ENCODE assay signal across 13 mouse cellular contexts in genomic region chr8:59174578-59175357, GRCm38 (mm10).
"Had no signal": no experiment of that assay in that cellular context is flagged by ENCODE, and none has a peak within 500 bp of the region (broad histone marks: within the 10 kb centered on the region; RNA-seq: fewer than 3 reads in every experiment).

No protein-coding gene starts in this region.

- H3K27me3 ChIP-seq: intestine, embryonic 15.5 days; megakaryocyte, embryonic 14.5 days; midbrain, embryonic 12.5 days had no signal

- H3K4me2 ChIP-seq: intestine, embryonic 15.5 days; midbrain, embryonic 12.5 days had no signal

- H3K4me1 ChIP-seq: intestine, embryonic 15.5 days; megakaryocyte, embryonic 14.5 days; midbrain, embryonic 12.5 days had no signal

- ATAC-seq: intestine, embryonic 15.5 days had no signal

- H3K36me3 ChIP-seq: intestine, embryonic 15.5 days; midbrain, embryonic 12.5 days had no signal

- H3K9ac ChIP-seq: intestine, embryonic 15.5 days; liver, embryonic 14.5 days; midbrain, embryonic 12.5 days had no signal

- DNase-seq: kidney, adult 8-10 months; kidney, postnatal 36 days; left cerebral cortex, postnatal 4 days; lung, adult 2 months; lung, postnatal 10 days; right cerebral cortex, postnatal 14 days; thymus, postnatal 36 days had no signal

- H3K9me3 ChIP-seq: intestine, embryonic 15.5 days; megakaryocyte, embryonic 14.5 days; midbrain, embryonic 12.5 days had no signal

- H3K27ac ChIP-seq: intestine, embryonic 15.5 days; layer of hippocampus, adult 2 months; liver, embryonic 14.5 days; macrophage; midbrain, embryonic 12.5 days had no signal

- H3K4me3 ChIP-seq: intestine, embryonic 15.5 days; layer of hippocampus, adult 2 months; megakaryocyte, embryonic 14.5 days; midbrain, embryonic 12.5 days had no signal
